Mouse (Mus musculus): ENCODE measurements at regions not wholly inside any gene's neighbourhood (a gene's known extent, or its start where the extent isn't known, plus 50 kb on each side); places are given as distances from the start of the nearest gene placed in this dataset.

GRCm38 (mm10) chr10:17237918-17238850 lies 484.8 kb upstream of the Cited2 start:
- Histone ChIP-seq H3K9me3 (no peaks in the 10 kb centered on the region), H3K36me3 (no peaks in the 10 kb centered on the region), H3K4me2 (no peak overlapping the region), H3K4me3 (no peak overlapping the region), H3K27ac (replicated peaks) (no peak overlapping the region), H3K27me3 (replicated peaks) (no peaks in the 10 kb centered on the region), H3K9ac (no peak overlapping the region), H3K4me1 (peaks cover 17% of the 10 kb centered on the region)
- 72% methylated on average over 12 of the region's 12 CpGs for WGBS
- ATAC-seq (ENCODE audit: extremely low read depth, insufficient number of reproducible peaks, low FRiP score, low TSS enrichment): no peak

DNA sequence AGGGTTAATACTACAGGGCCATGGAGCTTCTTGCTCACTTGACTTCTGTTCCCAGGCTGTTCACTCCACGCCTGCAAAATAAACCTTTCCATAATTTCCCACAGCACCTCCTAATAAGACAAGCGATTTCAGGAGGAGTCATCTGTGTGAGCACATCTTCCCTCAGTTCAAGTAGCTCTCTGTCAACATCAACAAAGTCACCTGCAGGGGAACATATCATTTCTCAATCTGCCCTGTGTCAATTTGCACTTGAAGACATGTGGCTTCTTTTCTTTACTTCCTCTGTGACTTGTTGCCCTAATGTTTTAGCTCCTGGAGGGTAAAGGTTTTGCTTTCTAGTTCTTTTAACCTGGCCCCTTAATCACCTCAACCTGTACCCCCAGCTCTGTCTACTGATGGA lies 474.7 kb upstream of the Cited2 start:
- WGBS: 63% methylated on average over 2 of the region's 2 CpGs
- H3K4me3 ChIP-seq: no peak overlapping the region

GRCm38 (mm10) chr10:17253040-17253439 lies 470.0 kb upstream of the Cited2 start:
- Histone ChIP-seq H3K27me3 (replicated peaks) (no peaks in the 10 kb centered on the region), H3K4me1 (no peaks in the 10 kb centered on the region), H3K9ac (no peak overlapping the region), H3K27ac (replicated peaks) (no peak overlapping the region), H3K9me3 (no peaks in the 10 kb centered on the region), H3K36me3 (no peaks in the 10 kb centered on the region), H3K4me3 (no peak overlapping the region), H3K4me2 (no peak overlapping the region)
- ATAC-seq (ENCODE audit: extremely low read depth, insufficient number of reproducible peaks, low FRiP score, low TSS enrichment): no peak
- 69% methylated on average over 4 of the region's 4 CpGs for WGBS

More for the DNA sequence above, 474.7 kb upstream of the Cited2 start:
- Histone ChIP-seq H3K27me3 (replicated peaks) (no peaks in the 10 kb centered on the region), H3K4me1 (no peaks in the 10 kb centered on the region), H3K27ac (replicated peaks) (no peak overlapping the region), H3K9ac (no peak overlapping the region), H3K4me2 (no peak overlapping the region), H3K9me3 (no peaks in the 10 kb centered on the region), H3K36me3 (no peaks in the 10 kb centered on the region)
- ATAC-seq (ENCODE audit: extremely low read depth, insufficient number of reproducible peaks, low FRiP score, low TSS enrichment): no peak

GRCm38 (mm10) chr10:17260154-17260553 lies 462.9 kb upstream of the Cited2 start:
- WGBS: 71% methylated on average over 4 of the region's 4 CpGs
- Histone ChIP-seq H3K4me3 (no peak overlapping the region), H3K9me3 (0 out of 2 replicates have a peak, but pooled peaks cover 6% of the 10 kb centered on the region), H3K4me2 (no peak overlapping the region), H3K27me3 (replicated peaks) (no peaks in the 10 kb centered on the region), H3K36me3 (no peaks in the 10 kb centered on the region), H3K27ac (replicated peaks) (no peak overlapping the region), H3K4me1 (no peaks in the 10 kb centered on the region), H3K9ac (no peak overlapping the region)
- ATAC-seq (ENCODE audit: extremely low read depth, insufficient number of reproducible peaks, low FRiP score, low TSS enrichment): no peak

DNA sequence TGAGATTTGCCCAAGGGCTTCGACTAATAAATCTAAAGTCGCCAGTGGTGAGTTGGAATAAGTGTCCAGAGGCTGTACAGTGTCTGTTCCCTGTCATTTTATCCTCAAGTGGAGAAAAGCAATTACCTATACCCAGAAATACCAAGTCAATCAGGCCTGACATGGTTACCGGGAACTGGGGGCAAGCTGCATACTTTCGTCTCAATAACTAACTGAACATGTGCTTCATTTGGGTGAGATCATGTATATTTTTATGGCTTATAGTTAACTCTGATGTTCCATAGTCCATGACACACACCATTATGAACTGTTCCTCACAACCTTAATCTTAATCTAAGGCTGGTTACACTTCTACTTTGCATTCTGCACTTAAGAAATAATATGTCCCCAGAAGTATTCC lies 462.4 kb upstream of the Cited2 start:
- WGBS: 75% methylated on average over 4 of the region's 4 CpGs

GRCm38 (mm10) chr10:17261192-17261824 lies 461.7 kb upstream of the Cited2 start:
- H3K9ac ChIP-seq: no peak overlapping the region
- no peaks in the 10 kb centered on the region for H3K4me1 ChIP-seq
- H3K36me3 ChIP-seq: no peaks in the 10 kb centered on the region
- no peaks in the 10 kb centered on the region for H3K27me3 ChIP-seq (replicated peaks)
- peaks cover 9% of the 10 kb centered on the region; the same call in 1 of the 2 replicates for H3K9me3 ChIP-seq
- ATAC-seq (ENCODE audit: extremely low read depth, insufficient number of reproducible peaks, low FRiP score, low TSS enrichment): no peak
- H3K4me3 ChIP-seq: no peak overlapping the region
- H3K4me2 ChIP-seq: no peak overlapping the region
- WGBS: 64% methylated on average over 4 of the region's 4 CpGs
- H3K27ac ChIP-seq (replicated peaks): no peak overlapping the region

More for the DNA sequence above, 462.4 kb upstream of the Cited2 start:
- Histone ChIP-seq H3K4me1 (no peaks in the 10 kb centered on the region), H3K27ac (replicated peaks) (no peak overlapping the region), H3K36me3 (no peaks in the 10 kb centered on the region), H3K4me2 (no peak overlapping the region), H3K9ac (no peak overlapping the region), H3K4me3 (no peak overlapping the region), H3K9me3 (peaks cover 8% of the 10 kb centered on the region; the same call in 1 of the 2 replicates), H3K27me3 (replicated peaks) (no peaks in the 10 kb centered on the region)
- ATAC-seq (ENCODE audit: extremely low read depth, insufficient number of reproducible peaks, low FRiP score, low TSS enrichment): no peak

GRCm38 (mm10) chr10:17261825-17262205 lies 461.2 kb upstream of the Cited2 start:
- Histone ChIP-seq H3K27ac (replicated peaks) (no peak overlapping the region), H3K4me1 (no peaks in the 10 kb centered on the region), H3K4me2 (no peak overlapping the region), H3K36me3 (no peaks in the 10 kb centered on the region), H3K9ac (no peak overlapping the region), H3K9me3 (peaks cover 9% of the 10 kb centered on the region; the same call in 1 of the 2 replicates), H3K4me3 (no peak overlapping the region), H3K27me3 (replicated peaks) (no peaks in the 10 kb centered on the region)
- ATAC-seq (ENCODE audit: extremely low read depth, insufficient number of reproducible peaks, low FRiP score, low TSS enrichment): no peak
- WGBS: 63% methylated on average over 3 of the region's 3 CpGs

DNA sequence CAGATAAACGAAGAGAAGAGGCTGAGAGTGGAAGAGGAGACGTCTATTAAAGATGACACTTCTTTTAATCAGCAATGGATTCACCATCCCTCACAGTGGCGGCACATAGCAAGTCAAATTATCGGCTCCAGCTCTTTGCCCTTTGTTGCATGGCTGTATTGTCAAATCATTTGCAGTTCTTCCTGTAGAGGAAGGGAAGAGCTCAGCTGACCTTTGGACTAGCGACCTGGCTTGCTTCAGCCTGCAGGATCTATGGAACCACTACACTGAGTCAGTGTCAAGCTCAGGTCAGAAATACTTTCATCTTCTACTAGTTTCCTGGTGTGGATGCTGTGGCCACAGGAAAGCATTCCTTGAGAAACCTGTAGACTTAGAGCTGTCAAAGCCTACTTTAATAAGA lies 450.4 kb upstream of the Cited2 start:
- WGBS: 72% methylated on average over 5 of the region's 5 CpGs
- no peak overlapping the region for H3K27ac ChIP-seq (replicated peaks)

GRCm38 (mm10) chr10:17273855-17274254 lies 449.2 kb upstream of the Cited2 start:
- H3K9me3 ChIP-seq: no peaks in the 10 kb centered on the region
- H3K36me3 ChIP-seq: no peaks in the 10 kb centered on the region
- no peak overlapping the region for H3K4me3 ChIP-seq
- WGBS: 82% methylated on average over 3 of the region's 3 CpGs
- ATAC-seq (ENCODE audit: extremely low read depth, insufficient number of reproducible peaks, low FRiP score, low TSS enrichment): no peak
- H3K4me1 ChIP-seq: no peaks in the 10 kb centered on the region
- no peaks in the 10 kb centered on the region for H3K27me3 ChIP-seq (replicated peaks)
- H3K27ac ChIP-seq (replicated peaks): no peak overlapping the region
- no peak overlapping the region for H3K4me2 ChIP-seq
- no peak overlapping the region for H3K9ac ChIP-seq

More for the DNA sequence above, 450.4 kb upstream of the Cited2 start:
- H3K4me3 ChIP-seq: no peak overlapping the region
- ATAC-seq (ENCODE audit: extremely low read depth, insufficient number of reproducible peaks, low FRiP score, low TSS enrichment): no peak
- H3K9ac ChIP-seq: no peak overlapping the region
- H3K4me1 ChIP-seq: no peaks in the 10 kb centered on the region
- H3K27me3 ChIP-seq (replicated peaks): no peaks in the 10 kb centered on the region
- no peaks in the 10 kb centered on the region for H3K9me3 ChIP-seq
- no peaks in the 10 kb centered on the region for H3K36me3 ChIP-seq
- H3K4me2 ChIP-seq: no peak overlapping the region

DNA sequence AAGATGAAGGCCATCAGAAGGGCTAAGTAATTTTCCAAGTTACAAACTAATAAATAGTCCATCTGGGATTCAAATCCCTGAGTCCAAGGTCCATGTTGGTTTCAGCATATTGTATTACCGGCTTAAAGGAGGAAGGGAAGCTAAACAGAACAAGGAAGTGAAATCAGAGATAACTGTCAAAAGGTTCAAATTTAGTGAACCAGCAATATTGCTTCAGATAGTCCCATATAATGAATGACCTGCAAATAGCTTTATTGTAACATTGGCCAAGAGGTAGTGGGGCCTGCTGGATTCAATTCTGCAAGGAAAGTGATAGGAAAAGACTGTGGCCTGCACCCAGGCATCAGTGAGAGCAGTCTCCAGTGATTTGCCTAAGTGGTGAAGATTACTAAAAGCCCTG lies 447.8 kb upstream of the Cited2 start:
- ATAC-seq (ENCODE audit: extremely low read depth, insufficient number of reproducible peaks, low FRiP score, low TSS enrichment): no peak
- no peak overlapping the region for H3K9ac ChIP-seq
- no peak overlapping the region for H3K4me3 ChIP-seq
- no peaks in the 10 kb centered on the region for H3K27me3 ChIP-seq (replicated peaks)
- WGBS: 77% methylated on average over 1 of the region's 1 CpGs
- H3K36me3 ChIP-seq: no peaks in the 10 kb centered on the region
- no peaks in the 10 kb centered on the region for H3K4me1 ChIP-seq
- no peak overlapping the region for H3K27ac ChIP-seq (replicated peaks)
- H3K9me3 ChIP-seq: no peaks in the 10 kb centered on the region
- H3K4me2 ChIP-seq: no peak overlapping the region

DNA sequence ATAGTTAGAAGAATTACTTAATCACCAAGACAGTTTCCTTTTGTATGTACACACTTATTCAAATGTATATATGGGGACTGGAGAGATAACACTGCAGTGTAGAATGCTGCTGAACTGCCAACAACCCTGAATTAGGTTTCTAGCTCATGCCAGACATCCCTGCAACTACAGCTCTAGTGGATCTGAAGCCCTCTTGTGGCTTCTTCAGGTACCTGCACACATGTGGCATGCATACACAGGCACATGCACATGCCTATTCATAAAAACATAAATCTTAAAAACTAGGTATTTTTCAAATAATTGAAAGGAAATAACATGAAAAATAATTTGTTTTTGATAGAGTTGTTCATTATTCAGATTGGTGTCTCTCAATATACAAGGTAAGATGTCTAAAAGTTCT lies 445.1 kb upstream of the Cited2 start:
- Histone ChIP-seq H3K27me3 (replicated peaks) (no peaks in the 10 kb centered on the region), H3K9me3 (no peaks in the 10 kb centered on the region), H3K9ac (no peak overlapping the region), H3K27ac (replicated peaks) (no peak overlapping the region), H3K4me1 (no peaks in the 10 kb centered on the region), H3K36me3 (no peaks in the 10 kb centered on the region), H3K4me2 (no peak overlapping the region), H3K4me3 (no peak overlapping the region)
- ATAC-seq (ENCODE audit: extremely low read depth, insufficient number of reproducible peaks, low FRiP score, low TSS enrichment): no peak
